Mouse (Mus musculus) limb, embryonic 10.5 days (tissue): Measurements from ENCODE around the gene Sept3. TPM values are rescaled to one million over a fixed set of nuclear protein-coding genes. Genes with fewer than 3 reads are reported as not detected.

Source experiments
- DNase-seq: peaks from one replicate; pipeline ENCODE4 v3.0.0-alpha.2; 2017; ENCODE audit warnings: low spot score
- H3K27ac ChIP-seq: fragments of 300-500 bp; sonication (generic); 2 replicates; pipeline ENCODE4 v1.5.1; 2016; ENCODE audit warnings: mild to moderate bottlenecking
- H3K27me3 ChIP-seq: fragments of 300-500 bp; sonication (generic); 2 replicates; pipeline ENCODE4 v1.6.1; 2016; ENCODE audit warnings: low read depth, mild to moderate bottlenecking; ENCODE audit not compliant: poor library complexity, severe bottlenecking
- H3K36me3 ChIP-seq: fragments of 300-500 bp; sonication (generic); 2 replicates; pipeline ENCODE4 v1.6.1; 2016; ENCODE audit warnings: mild to moderate bottlenecking, moderate library complexity
- H3K4me1 ChIP-seq: fragments of 300-500 bp; sonication (generic); 2 replicates; pipeline ENCODE4 v1.6.1; 2016
- H3K4me3 ChIP-seq: fragments of 300-500 bp; sonication (generic); 2 replicates; pipeline ENCODE4 v1.5.1; 2016; ENCODE audit warnings: mild to moderate bottlenecking, moderate library complexity
- H3K9me3 ChIP-seq: fragments of 300-500 bp; sonication (generic); replicated peaks from 2 replicates; pipeline ENCODE4 v1.6.1; 2016; ENCODE audit warnings: mild to moderate bottlenecking
- WGBS: fragments of 180-500 bp; shearing (Covaris S2); methylation state at CpG from one replicate; pipeline ENCODE4 v1.1.7; 2016; 5-methylcytosine and 5-hydroxymethylcytosine counted together
- polyA plus RNA-seq: library from polyadenylated mRNA; unstranded; fragments of >200 nt; fragmentation: Nextera tagmentation; extraction: Ambion mirVana; gene quantifications from 2 replicates; pipeline ENCODE4 v1.2.1, GENCODE M21; 2016

Sept3 gene
- polyA plus RNA-seq, 1 experiment from 2014 or later = 41.5 TPM

GRCm38 (mm10) chr15:82247131-82247776 is 27.4 kb upstream of the Sept3 start:
- 76% methylated on average over 3 of the region's 3 CpGs for WGBS
- Histone ChIP-seq H3K27ac (no peak overlapping the region), H3K4me1 (peaks cover 9% of the 10 kb centered on the region), H3K9me3 (no peaks in the 10 kb centered on the region), H3K27me3 (no peaks in the 10 kb centered on the region), H3K4me3 (no peak overlapping the region), H3K36me3 (no peaks in the 10 kb centered on the region)
- DNase-seq = no peak

- H3K27ac ChIP-seq = no peak overlapping the region
- no peak for DNase-seq
- peaks cover 8% of the 10 kb centered on the region for H3K4me1 ChIP-seq
- WGBS = 92% methylated on average over 3 of the region's 3 CpGs
- no peak overlapping the region for H3K4me3 ChIP-seq
- H3K27me3 ChIP-seq = peaks cover 15% of the 10 kb centered on the region
- H3K36me3 ChIP-seq = no peaks in the 10 kb centered on the region
- H3K9me3 ChIP-seq = no peaks in the 10 kb centered on the region
Observed at GRCm38 (mm10) chr15:82251579-82251978, 23.1 kb upstream of the Sept3 start.

DNA sequence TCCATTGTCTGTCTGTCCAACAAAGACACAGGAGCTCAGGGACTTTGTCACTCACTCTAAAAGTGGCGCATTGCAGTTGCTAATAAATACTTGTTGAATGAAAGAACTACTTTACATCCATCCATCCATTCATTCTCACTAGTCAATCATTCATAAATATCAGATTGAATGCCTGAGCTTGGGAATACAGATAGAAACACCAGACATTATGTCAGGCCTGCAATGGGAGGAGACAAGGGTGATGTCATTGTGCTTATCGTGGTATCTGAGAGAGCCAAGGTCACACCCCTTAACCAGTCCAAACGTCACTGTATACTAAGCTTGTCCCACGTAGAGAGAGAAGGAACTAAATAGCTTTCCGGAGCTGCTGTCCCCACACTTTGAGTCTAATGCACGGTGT is 22.6 kb upstream of the Sept3 start, which contains the start of gene 1500009C09Rik:
Gene 1500009C09Rik (plus strand): TSS at position 301 of the 400 bp plus-strand sequence.
- H3K4me3 ChIP-seq = no peak within 1 kb of the TSS
- no peak within 1 kb of the TSS for H3K27ac ChIP-seq
- H3K36me3 ChIP-seq = no peaks in the 10 kb centered on the region
- DNase-seq = no peak
- H3K9me3 ChIP-seq = no peaks in the 10 kb centered on the region
- peaks cover 8% of the 10 kb centered on the region for H3K4me1 ChIP-seq
- peaks cover 15% of the 10 kb centered on the region for H3K27me3 ChIP-seq
- WGBS = 88% methylated on average over 6 of the region's 6 CpGs

- 50% methylated on average over 4 of the region's 4 CpGs for WGBS
- no peaks in the 10 kb centered on the region for H3K9me3 ChIP-seq
- H3K4me3 ChIP-seq = no peak overlapping the region
- peaks cover 20% of the 10 kb centered on the region for H3K27me3 ChIP-seq
- no peaks in the 10 kb centered on the region for H3K36me3 ChIP-seq
- no peak overlapping the region for H3K27ac ChIP-seq
- DNase-seq = no peak
- H3K4me1 ChIP-seq = peaks cover 8% of the 10 kb centered on the region
Observed at GRCm38 (mm10) chr15:82255248-82255647, 19.4 kb upstream of the Sept3 start.

DNA sequence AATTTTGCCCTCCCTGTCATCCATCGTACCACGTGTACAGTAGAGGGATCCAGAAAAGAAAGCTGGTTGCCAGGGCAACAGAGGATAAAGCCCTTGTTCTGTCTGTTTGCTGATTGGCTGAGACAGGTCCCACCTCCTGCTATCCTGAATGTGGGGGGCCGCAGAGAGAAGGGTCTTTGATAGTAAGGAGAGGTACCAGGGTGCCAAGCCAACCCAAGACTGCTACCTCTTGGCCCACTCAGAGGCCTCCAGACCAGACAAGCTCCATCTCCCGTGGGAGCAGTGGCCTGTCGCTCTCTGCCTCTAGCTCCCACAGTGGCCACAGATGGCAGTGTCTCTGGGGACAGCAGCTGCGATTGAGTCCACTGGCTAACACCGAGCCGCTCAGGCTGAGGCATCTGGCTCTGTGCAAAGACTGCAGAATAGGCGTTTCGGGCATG is 18.7 kb upstream of the Sept3 start:
- DNase-seq = no peak
- 35% methylated on average over 10 of the region's 10 CpGs for WGBS
- Histone ChIP-seq H3K27me3 (peaks cover 24% of the 10 kb centered on the region), H3K4me1 (peaks cover 8% of the 10 kb centered on the region), H3K9me3 (no peaks in the 10 kb centered on the region), H3K4me3 (no peak overlapping the region), H3K27ac (no peak overlapping the region), H3K36me3 (no peaks in the 10 kb centered on the region)

- peaks cover 8% of the 10 kb centered on the region for H3K4me1 ChIP-seq
- no peaks in the 10 kb centered on the region for H3K36me3 ChIP-seq
- H3K27me3 ChIP-seq = peaks cover 26% of the 10 kb centered on the region
- no peaks in the 10 kb centered on the region for H3K9me3 ChIP-seq
- DNase-seq = peak; percentile 88
- no peak overlapping the region for H3K27ac ChIP-seq
- no peak overlapping the region for H3K4me3 ChIP-seq
- 8% methylated on average over 16 of the region's 16 CpGs for WGBS
Observed at GRCm38 (mm10) chr15:82259510-82259909, 15.2 kb upstream of the Sept3 start.

GRCm38 (mm10) chr15:82266356-82266755 is 8.3 kb upstream of the Sept3 start:
- Histone ChIP-seq H3K9me3 (no peaks in the 10 kb centered on the region), H3K36me3 (no peaks in the 10 kb centered on the region), H3K4me3 (no peak overlapping the region), H3K4me1 (peaks cover 4% of the 10 kb centered on the region; the same call in 1 of the 2 replicates), H3K27ac (no peak overlapping the region), H3K27me3 (peaks cover 20% of the 10 kb centered on the region)
- DNase-seq = peak; percentile 85
- 24% methylated on average over 6 of the region's 6 CpGs for WGBS

DNA sequence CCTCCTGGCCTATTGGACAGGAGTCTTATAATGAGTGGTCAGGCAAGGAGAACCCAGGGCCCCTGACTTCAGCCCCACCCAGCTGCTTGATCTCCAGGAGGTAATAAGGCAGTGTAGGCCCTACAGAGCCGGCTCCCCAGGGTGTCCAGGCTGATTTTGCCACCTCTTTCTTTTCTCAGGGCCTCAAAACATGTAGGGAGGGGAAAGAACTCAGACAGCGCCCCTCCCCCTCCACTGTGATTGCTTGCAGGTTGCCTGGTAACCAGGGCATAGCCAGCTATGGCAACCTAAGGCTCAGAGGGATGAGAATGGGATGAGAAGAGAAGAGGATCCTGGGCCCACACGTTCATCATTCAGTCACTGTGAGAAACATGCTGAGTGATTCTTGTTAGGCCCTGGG is 6.5 kb upstream of the Sept3 start:
- WGBS = 29% methylated on average over 3 of the region's 3 CpGs
- Histone ChIP-seq H3K36me3 (no peaks in the 10 kb centered on the region), H3K4me3 (no peak overlapping the region), H3K27ac (no peak overlapping the region), H3K9me3 (no peaks in the 10 kb centered on the region), H3K27me3 (peaks cover 38% of the 10 kb centered on the region), H3K4me1 (peaks cover 4% of the 10 kb centered on the region; the same call in 1 of the 2 replicates)
- DNase-seq = no peak

GRCm38 (mm10) chr15:82268783-82269182 is 5.9 kb upstream of the Sept3 start:
- no peak for DNase-seq
- Histone ChIP-seq H3K4me1 (peaks cover 4% of the 10 kb centered on the region; the same call in 1 of the 2 replicates), H3K27ac (no peak overlapping the region), H3K9me3 (no peaks in the 10 kb centered on the region), H3K36me3 (no peaks in the 10 kb centered on the region), H3K27me3 (peaks cover 44% of the 10 kb centered on the region), H3K4me3 (no peak overlapping the region)
- WGBS = 89% methylated on average over 9 of the region's 9 CpGs

DNA sequence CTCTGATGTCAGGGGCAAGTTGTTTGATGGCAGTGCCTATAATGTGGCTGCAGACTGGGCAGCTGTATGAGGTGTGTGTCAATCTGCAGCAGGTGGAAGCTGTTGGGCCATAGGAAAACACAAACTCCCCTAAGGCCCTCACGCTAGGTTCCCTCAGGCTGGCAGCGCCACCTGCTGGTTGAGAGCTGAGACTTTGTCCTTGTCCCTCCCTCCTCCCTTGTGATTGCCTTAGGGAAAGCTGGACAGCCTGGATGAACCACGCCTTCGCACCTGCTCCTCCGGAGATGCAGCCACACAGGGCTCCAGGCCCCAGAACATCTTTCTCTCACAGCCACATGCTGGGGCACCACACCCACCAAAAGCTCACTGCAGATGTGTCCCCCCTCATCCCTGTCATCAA is 3.5 kb upstream of the Sept3 start:
- WGBS = 4% methylated on average over 5 of the region's 5 CpGs
- Histone ChIP-seq H3K36me3 (no peaks in the 10 kb centered on the region), H3K27ac (no peak overlapping the region), H3K4me1 (peaks cover 24% of the 10 kb centered on the region), H3K4me3 (no peak overlapping the region), H3K27me3 (peaks cover 55% of the 10 kb centered on the region), H3K9me3 (no peaks in the 10 kb centered on the region)
- peak; percentile 88 for DNase-seq

GRCm38 (mm10) chr15:82272295-82272694 is 2.4 kb upstream of the Sept3 start:
- Histone ChIP-seq H3K4me3 (no peak overlapping the region), H3K27me3 (peaks cover 55% of the 10 kb centered on the region), H3K4me1 (peaks cover 29% of the 10 kb centered on the region), H3K9me3 (no peaks in the 10 kb centered on the region), H3K36me3 (0 out of 2 replicates have a peak, but pooled peaks cover 5% of the 10 kb centered on the region), H3K27ac (no peak overlapping the region)
- 85% methylated on average over 6 of the region's 6 CpGs for WGBS
- no peak for DNase-seq

DNA sequence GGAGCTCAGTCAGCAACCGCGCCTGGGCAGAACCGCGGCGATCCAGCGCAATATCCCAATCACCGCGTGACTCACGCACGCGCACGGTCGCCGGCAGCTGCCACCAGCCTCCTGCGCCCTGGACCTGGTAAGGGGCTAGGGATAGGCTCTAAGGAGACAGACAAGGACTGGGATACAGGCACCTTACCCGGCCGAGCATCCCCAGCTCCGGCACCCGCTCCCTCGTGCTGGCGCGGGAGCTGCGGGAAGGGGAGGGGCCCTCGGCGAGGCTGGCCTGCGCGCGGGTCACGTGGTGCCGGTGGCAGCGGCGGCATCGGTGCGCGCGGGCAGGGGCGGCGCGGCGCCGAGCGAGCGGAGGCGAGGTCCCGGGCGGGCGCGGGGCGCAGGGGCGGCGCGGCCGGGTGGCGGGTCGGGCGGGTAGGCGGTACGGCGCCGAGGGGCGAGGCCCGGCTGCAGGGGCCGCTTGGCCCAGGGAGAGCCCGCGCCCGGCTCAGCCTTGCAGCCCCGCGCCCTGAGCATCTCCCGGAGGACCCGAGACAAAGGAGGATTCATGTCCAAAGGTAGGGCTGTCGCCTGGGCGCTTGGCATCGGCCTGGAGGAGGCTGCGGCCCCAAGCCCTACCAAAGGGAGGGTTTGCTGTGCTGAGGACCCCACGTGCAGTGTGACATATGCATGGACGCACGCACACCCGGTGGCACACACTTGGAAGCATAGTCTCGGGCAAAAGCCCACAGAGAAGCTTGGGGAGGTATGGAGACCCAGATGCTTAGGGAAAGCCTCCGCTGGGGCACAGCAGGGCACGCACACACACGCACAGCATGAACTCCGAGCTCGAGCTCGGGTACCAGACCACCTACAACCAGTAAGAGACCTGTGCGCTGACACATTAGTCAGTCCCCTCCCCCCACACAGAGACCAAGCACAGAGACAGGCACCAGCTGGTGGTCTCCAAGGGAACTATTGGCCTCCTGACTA is 521 bp downstream of the Sept3 start:
- H3K4me1 ChIP-seq = peaks cover 27% of the 10 kb centered on the region
- peak overlapping the region; percentile 90 for H3K27ac ChIP-seq
- H3K36me3 ChIP-seq = peaks cover 26% of the 10 kb centered on the region
- peaks cover 47% of the 10 kb centered on the region for H3K27me3 ChIP-seq
- H3K9me3 ChIP-seq = no peaks in the 10 kb centered on the region
- DNase-seq = peak; percentile 81
- peak overlapping the region; percentile 78 for H3K4me3 ChIP-seq
- WGBS = under 1% methylated on average over 86 of the region's 86 CpGs

DNA sequence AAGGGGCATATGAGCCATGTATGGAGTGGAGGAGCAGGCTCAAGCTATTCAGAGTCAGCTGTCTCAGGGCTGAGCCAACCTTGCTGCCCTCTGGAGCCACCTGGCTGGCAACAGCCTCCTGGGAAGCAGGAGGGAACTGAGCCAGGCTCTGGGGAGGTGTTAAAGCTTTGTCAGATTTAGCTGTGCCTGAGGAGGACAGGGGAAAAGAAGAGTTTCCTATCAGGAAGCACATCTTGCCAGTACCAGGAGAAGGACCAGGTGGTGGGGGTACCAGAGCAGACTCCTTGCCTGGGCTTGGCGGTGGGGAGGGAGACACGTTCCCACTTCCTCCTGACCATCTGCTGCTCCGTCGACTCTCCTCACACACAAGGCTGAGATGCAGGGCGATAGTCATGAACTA is 2.9 kb downstream of the Sept3 start:
- H3K27me3 ChIP-seq = peaks cover 28% of the 10 kb centered on the region
- H3K36me3 ChIP-seq = peaks cover 47% of the 10 kb centered on the region
- H3K27ac ChIP-seq = no peak overlapping the region
- DNase-seq = no peak
- no peak overlapping the region for H3K4me3 ChIP-seq
- H3K9me3 ChIP-seq = no peaks in the 10 kb centered on the region
- H3K4me1 ChIP-seq = peaks cover 27% of the 10 kb centered on the region
- WGBS = 78% methylated on average over 5 of the region's 5 CpGs
